Mouse (Mus musculus) liver, postnatal 0 days (tissue): ENCODE results near the gene Cavin1. TPM values are rescaled to one million over a fixed set of nuclear protein-coding genes. Genes with fewer than 3 reads are reported as not detected.

Source experiments
- ATAC-seq: fragments of 200-750 bp; cut with Nextera tagmentation; 2 replicates; pipeline ENCODE4 v1.8.0; 2017; ENCODE audit warnings: mild to moderate bottlenecking, moderate library complexity
- DNase-seq: peaks from one replicate; pipeline ENCODE4 v3.0.0-alpha.2; 2016
- H3K27ac ChIP-seq: fragments of 300-500 bp; sonication (generic); 2 replicates; pipeline ENCODE4 v1.5.1; 2014; ENCODE audit warnings: antibody characterized with exemption, moderate library complexity, mild to moderate bottlenecking, low read depth
- H3K27me3 ChIP-seq: fragments of 300-500 bp; sonication (generic); 2 replicates; pipeline ENCODE4 v1.6.1; 2014; ENCODE audit warnings: low read length, control low read depth, mixed read lengths; ENCODE audit not compliant: insufficient read depth
- H3K36me3 ChIP-seq: fragments of 300-500 bp; sonication (generic); replicated peaks from 2 replicates; pipeline ENCODE4 v1.6.1; 2014; ENCODE audit warnings: mild to moderate bottlenecking, control low read depth, low read length, moderate library complexity, mixed read lengths; ENCODE audit not compliant: insufficient read depth
- H3K4me1 ChIP-seq: fragments of 300-500 bp; sonication (generic); 2 replicates; pipeline ENCODE4 v1.6.1; 2014; ENCODE audit warnings: antibody characterized with exemption, mild to moderate bottlenecking, control low read depth; ENCODE audit not compliant: insufficient read depth
- H3K4me2 ChIP-seq: fragments of 300-500 bp; sonication (generic); 2 replicates; pipeline ENCODE4 v1.6.1; 2014; ENCODE audit warnings: low read depth, mild to moderate bottlenecking, low read length, moderate library complexity, mixed read lengths
- H3K4me3 ChIP-seq: fragments of 300-500 bp; sonication (generic); 2 replicates; pipeline ENCODE4 v1.5.1; 2014; ENCODE audit warnings: low read depth, low read length
- H3K9ac ChIP-seq: fragments of 300-500 bp; sonication (generic); replicated peaks from 2 replicates; pipeline ENCODE4 v1.6.1; 2014; ENCODE audit warnings: mild to moderate bottlenecking, moderate library complexity
- H3K9me3 ChIP-seq: fragments of 300-500 bp; sonication (generic); 2 replicates; pipeline ENCODE4 v1.6.1; 2016; ENCODE audit warnings: mild to moderate bottlenecking, control low read depth, low read length, mixed read lengths
- CTCF ChIP-seq: sonication (generic); IDR thresholded peaks from 2 replicates; pipeline ENCODE4 v1.5.1; 2016; ENCODE audit warnings: antibody characterized with exemption, low read depth
- EP300 ChIP-seq: IDR thresholded peaks from 2 replicates; pipeline ENCODE4 v1.6.1; 2016; ENCODE audit warnings: antibody characterized with exemption, low read depth, mild to moderate bottlenecking
- WGBS: fragments of 180-500 bp; shearing (Covaris S2); extraction: QIAGEN DNeasy Blood & Tissue Kit; methylation state at CpG from one replicate; pipeline ENCODE4 v1.1.7; 2014; ENCODE audit not compliant: insufficient replicate concordance; 5-methylcytosine and 5-hydroxymethylcytosine counted together
- polyA plus RNA-seq: library from polyadenylated mRNA; unstranded; fragments of >200 nt; fragmentation: Nextera tagmentation; extraction: Ambion mirVana; gene quantifications from 2 replicates; pipeline ENCODE4 v1.2.1, GENCODE M21; 2015

The Cavin1 gene
- polyA plus RNA-seq, 1 experiment from 2014 or later, result 28.5 TPM

DNA sequence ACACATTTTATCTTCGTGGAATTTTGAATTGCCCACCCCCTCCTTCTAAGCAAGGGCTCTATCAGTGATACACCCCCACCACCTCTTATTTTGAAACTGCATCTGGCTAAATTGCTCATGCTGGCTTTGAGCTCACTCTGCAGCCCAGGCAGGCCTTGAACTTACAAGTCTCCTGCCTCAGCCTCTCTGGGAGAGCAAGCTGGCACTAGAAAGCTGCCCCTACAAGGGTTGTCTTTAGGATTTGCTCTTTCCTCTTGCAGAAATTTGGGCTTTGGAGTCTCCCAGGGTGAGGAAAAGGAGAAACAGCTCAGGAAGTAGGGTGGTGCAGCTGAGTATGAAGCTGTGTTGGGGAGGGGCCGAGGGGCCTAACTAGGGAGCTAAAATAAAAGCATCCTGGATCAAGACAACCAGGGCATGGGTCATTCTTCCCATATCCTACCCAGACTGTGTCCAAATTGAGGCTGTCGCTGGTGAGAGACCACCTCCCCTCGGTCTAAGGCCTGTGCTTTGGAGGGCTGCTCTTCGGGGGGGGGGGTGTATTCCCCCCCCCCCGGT lies 12.7 kb downstream of the Cavin1 start:
- Histone ChIP-seq H3K4me2 (no peak overlapping the region), H3K9me3 (no peaks in the 10 kb centered on the region)

GRCm38 (mm10) chr11:100957244-100957643 lies 13.4 kb downstream of the Cavin1 start:
- no peak overlapping the region for H3K4me3 ChIP-seq
- no peak overlapping the region for H3K27ac ChIP-seq
- 4% methylated on average over 5 of the region's 5 CpGs for WGBS
- peaks cover 14% of the 10 kb centered on the region for H3K4me1 ChIP-seq
- no peaks in the 10 kb centered on the region for H3K27me3 ChIP-seq
- peaks cover 3% of the 10 kb centered on the region; the same call in 1 of the 2 replicates for H3K36me3 ChIP-seq
- H3K9ac ChIP-seq, result no peak overlapping the region
- no peaks in the 10 kb centered on the region for H3K9me3 ChIP-seq
- TF ChIP-seq CTCF (peak; percentile 95), EP300 (no peak)
- H3K4me2 ChIP-seq, result no peak overlapping the region
- ATAC-seq (peak; percentile 16; the same call in 1 of the 2 replicates), DNase-seq (peak; percentile 91)

More for the DNA sequence above, 12.7 kb downstream of the Cavin1 start:
- H3K9ac ChIP-seq, result no peak overlapping the region
- H3K4me1 ChIP-seq, result peaks cover 15% of the 10 kb centered on the region
- H3K27ac ChIP-seq, result no peak overlapping the region
- no peak for ATAC-seq
- TF ChIP-seq EP300 (no peak), CTCF (no peak)
- no peak for DNase-seq
- peaks cover 3% of the 10 kb centered on the region; the same call in 1 of the 2 replicates for H3K36me3 ChIP-seq
- H3K4me3 ChIP-seq, result no peak overlapping the region
- H3K27me3 ChIP-seq, result no peaks in the 10 kb centered on the region
- WGBS, result 51% methylated on average over 6 of the region's 6 CpGs

DNA sequence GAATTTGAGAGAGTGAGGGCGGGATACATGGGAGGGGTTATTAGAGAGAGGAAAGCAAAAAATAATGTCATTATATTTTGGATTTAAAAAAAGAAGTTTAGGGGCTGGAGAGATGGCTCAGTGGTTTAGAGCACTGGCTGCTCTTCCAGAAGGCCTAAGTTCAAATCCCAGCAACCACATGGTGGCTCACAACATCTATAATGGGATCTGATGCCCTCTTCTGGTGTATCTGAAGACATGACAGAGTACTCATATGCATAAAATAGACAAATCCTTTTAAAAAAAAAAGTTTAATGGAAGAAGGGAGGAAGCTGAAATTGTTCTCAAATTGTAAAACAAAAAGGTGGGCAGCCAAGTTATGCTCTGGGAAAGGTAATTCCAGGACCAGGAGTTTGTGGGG lies 21.1 kb downstream of the Cavin1 start:
- no peak for ATAC-seq
- TF ChIP-seq CTCF, result peak; percentile 31
- TF ChIP-seq EP300, result no peak

DNA sequence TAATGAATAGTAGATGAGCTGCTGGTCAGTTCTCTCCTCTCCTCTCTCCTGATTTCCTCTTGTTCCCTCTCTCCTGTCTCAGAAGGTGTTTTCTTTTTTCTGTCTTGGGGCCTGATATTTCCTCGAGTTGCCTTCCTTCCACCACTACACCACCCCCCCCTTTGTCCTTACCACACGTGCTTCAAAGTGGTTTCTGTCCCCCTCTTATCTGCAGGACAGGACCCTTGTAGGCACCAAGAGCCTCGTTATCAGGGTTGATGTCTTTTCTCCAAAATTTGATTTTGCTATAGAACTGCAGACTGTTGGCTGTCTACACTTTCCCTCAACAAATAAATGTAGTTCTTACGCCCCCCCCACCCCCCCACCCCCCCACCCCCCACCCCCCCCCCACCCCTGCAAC lies 22.4 kb downstream of the Cavin1 start:
- Histone ChIP-seq H3K9me3 (peaks cover 6% of the 10 kb centered on the region), H3K27me3 (no peaks in the 10 kb centered on the region), H3K9ac (no peak overlapping the region), H3K4me1 (peaks cover 10% of the 10 kb centered on the region), H3K4me2 (no peak overlapping the region), H3K36me3 (no peaks in the 10 kb centered on the region), H3K4me3 (no peak overlapping the region), H3K27ac (no peak overlapping the region)
- 27% methylated on average over 4 of the region's 4 CpGs for WGBS
- DNase-seq (no peak), ATAC-seq (no peak)
- TF ChIP-seq CTCF, result no peak

More for the DNA sequence above, 21.1 kb downstream of the Cavin1 start:
- peaks cover 10% of the 10 kb centered on the region for H3K4me1 ChIP-seq
- H3K9ac ChIP-seq, result no peak overlapping the region
- no peak overlapping the region for H3K4me2 ChIP-seq
- no peaks in the 10 kb centered on the region for H3K27me3 ChIP-seq
- H3K4me3 ChIP-seq, result no peak overlapping the region
- H3K9me3 ChIP-seq, result peaks cover 6% of the 10 kb centered on the region
- no peak for DNase-seq
- no peak overlapping the region for H3K27ac ChIP-seq
- no peaks in the 10 kb centered on the region for H3K36me3 ChIP-seq
- 83% methylated on average over 1 of the region's 1 CpGs for WGBS

DNA sequence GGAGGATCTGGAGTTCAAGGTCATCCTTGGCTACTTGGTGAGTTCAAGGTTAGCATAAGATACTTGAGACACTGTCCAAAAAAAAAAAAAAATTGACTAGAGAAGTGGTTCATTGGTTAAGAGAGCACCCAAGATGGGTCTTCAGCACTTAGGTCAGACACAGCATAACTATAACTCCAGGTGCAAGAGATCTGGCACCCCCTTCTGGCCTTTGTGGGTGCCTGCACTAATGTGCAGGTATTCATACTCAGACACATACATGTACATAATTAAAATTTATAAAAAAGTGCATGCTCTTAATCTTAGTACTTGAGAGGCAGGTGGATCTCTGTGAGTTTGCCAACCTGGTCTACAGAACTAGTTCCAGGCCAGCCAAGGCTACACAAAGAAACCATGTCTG lies 23.1 kb downstream of the Cavin1 start:
- ATAC-seq (peak; percentile 44; the same call in 1 of the 2 replicates), DNase-seq (no peak)
- Histone ChIP-seq H3K9ac (no peak overlapping the region), H3K27me3 (no peaks in the 10 kb centered on the region), H3K4me2 (no peak overlapping the region), H3K36me3 (no peaks in the 10 kb centered on the region), H3K4me3 (no peak overlapping the region), H3K9me3 (peaks cover 6% of the 10 kb centered on the region), H3K4me1 (peaks cover 10% of the 10 kb centered on the region), H3K27ac (no peak overlapping the region)
- peak; percentile 63 for TF ChIP-seq CTCF
- TF ChIP-seq EP300, result no peak

DNA sequence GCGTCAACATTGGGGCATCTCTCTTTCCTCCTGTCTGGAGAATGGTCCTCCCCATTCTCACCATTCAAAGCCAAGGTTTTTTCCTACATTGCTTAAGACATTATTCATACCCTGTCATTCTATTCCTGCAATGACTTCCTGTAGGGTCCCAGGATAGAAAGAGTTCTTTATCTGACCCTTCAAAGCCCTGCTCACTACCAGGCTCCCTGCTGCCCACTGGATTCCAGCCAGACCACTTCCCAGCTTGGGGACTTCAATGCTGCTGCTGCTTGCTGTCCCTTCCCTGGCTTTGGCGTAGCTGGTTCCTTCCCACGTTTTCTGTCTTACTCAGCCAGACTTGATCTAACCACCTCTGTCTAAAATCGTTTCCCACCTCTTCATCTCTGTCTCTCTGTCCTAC lies 23.8 kb downstream of the Cavin1 start:
- H3K4me2 ChIP-seq, result no peak overlapping the region
- H3K36me3 ChIP-seq, result no peaks in the 10 kb centered on the region
- ATAC-seq (no peak), DNase-seq (no peak)
- H3K9me3 ChIP-seq, result peaks cover 6% of the 10 kb centered on the region
- 49% methylated on average over 4 of the region's 4 CpGs for WGBS
- H3K4me3 ChIP-seq, result no peak overlapping the region
- TF ChIP-seq EP300 (no peak), CTCF (no peak)
- no peak overlapping the region for H3K27ac ChIP-seq
- H3K9ac ChIP-seq, result no peak overlapping the region
- H3K4me1 ChIP-seq, result peaks cover 4% of the 10 kb centered on the region
- H3K27me3 ChIP-seq, result no peaks in the 10 kb centered on the region
